Mouse (Mus musculus) G1E (cell line): Measurements from ENCODE around the gene Sema6c. TPM values are rescaled to one million over a fixed set of nuclear protein-coding genes. Genes with fewer than 3 reads are reported as not detected.
A peak's percentile ranks its signal among the peaks of the same experiment; 100 is the strongest.

Experiments used
- ATAC-seq: 2 replicates; pipeline ENCODE4 v1.8.0; 2016; ENCODE audit warnings: mild to moderate bottlenecking; ENCODE audit not compliant: insufficient number of reproducible peaks, poor library complexity, low FRiP score, severe bottlenecking; ENCODE audit errors: extremely low read depth
- DNase-seq: peaks from one replicate; pipeline ENCODE4 v3.0.0; 2012; ENCODE audit warnings: low spot score
- H3K27me3 ChIP-seq: 2 replicates; pipeline ENCODE4 v1.6.1; 2012; ENCODE audit warnings: mild to moderate bottlenecking, low read length, inconsistent platforms; ENCODE audit not compliant: insufficient read depth
- H3K36me3 ChIP-seq: replicated peaks from 2 replicates; pipeline ENCODE3; 2012; ENCODE audit warnings: mild to moderate bottlenecking, inconsistent platforms
- H3K4me1 ChIP-seq: 2 replicates; pipeline ENCODE4 v1.6.1; 2012; ENCODE audit warnings: low read depth, low read length, inconsistent platforms, mixed read lengths; ENCODE audit not compliant: insufficient read depth
- H3K4me3 ChIP-seq: 2 replicates; pipeline ENCODE4 v1.5.1; 2012; ENCODE audit warnings: low read depth, mild to moderate bottlenecking, inconsistent platforms, low read length, moderate library complexity, mixed read lengths
- H3K9me3 ChIP-seq: replicated peaks from 2 replicates; pipeline ENCODE4 v1.6.1; 2012; ENCODE audit warnings: inconsistent platforms
- CTCF ChIP-seq: IDR thresholded peaks from 2 replicates; pipeline ENCODE4 v1.5.1; 2012; ENCODE audit warnings: low read depth, low read length, inconsistent platforms, mixed read lengths
- GATA1 ChIP-seq: IDR thresholded peaks from 2 replicates; pipeline ENCODE4 v1.6.1; 2012; ENCODE audit warnings: borderline replicate concordance, low read length, inconsistent platforms, mixed read lengths
- GATA2 ChIP-seq: IDR thresholded peaks from 2 replicates; pipeline ENCODE4 v1.6.1; 2012; ENCODE audit warnings: low read depth, low read length, inconsistent platforms, borderline replicate concordance
- POLR2AphosphoS5 ChIP-seq: IDR thresholded peaks from 2 replicates; pipeline ENCODE4 v1.6.1; 2012; ENCODE audit warnings: low read depth, low read length, inconsistent platforms; ENCODE audit not compliant: insufficient replicate concordance
- TAL1 ChIP-seq: conservative IDR thresholded peaks from 2 replicates; pipeline ENCODE4 v1.6.1; 2012; ENCODE audit warnings: low read depth, low read length, inconsistent platforms, mixed read lengths
- polyA plus RNA-seq: library from polyadenylated mRNA; stranded (reverse); fragments of >175 nt; gene quantifications from 2 replicates; pipeline ENCODE4 v1.2.3, GENCODE M21; 2012
- total RNA-seq, 2 experiments: library from RNA; stranded (forward) in 1 of 2; stranded (reverse) in 1 of 2; fragments of 200-1000 nt in 1 of 2; fragments of >200 nt in 1 of 2; fragmentation: Nextera tagmentation in 1 of 2; gene quantifications; 2 replicates each; pipeline ENCODE4 v1.2.3; 2014 to 2017

Sema6c gene
- total and polyA plus RNA-seq, 3 experiments: 0.71 to 3.4 (median 1.6) TPM

- H3K27me3 ChIP-seq: peaks cover 56% of the 10 kb centered on the region
- no peaks in the 10 kb centered on the region for H3K36me3 ChIP-seq
- DNase-seq (no peak), ATAC-seq (no peak)
- no peak overlapping the region; the same call in 1 of the 2 replicates for H3K4me3 ChIP-seq
- H3K9me3 ChIP-seq: no peaks in the 10 kb centered on the region
- peaks cover 45% of the 10 kb centered on the region for H3K4me1 ChIP-seq
- TF ChIP-seq TAL1 (no peak), GATA1 (no peak), CTCF (no peak)
These were observed 1.5 kb downstream of the Sema6c start for GRCm38 (mm10) chr3:95161618-95162344.

- ATAC-seq (no peak), DNase-seq (no peak)
- no peaks in the 10 kb centered on the region for H3K9me3 ChIP-seq
- no peak for TF ChIP-seq GATA2
- TF ChIP-seq GATA1: no peak
- TF ChIP-seq TAL1: no peak
- TF ChIP-seq POLR2AphosphoS5: no peak
- TF ChIP-seq CTCF: no peak
- peaks cover 45% of the 10 kb centered on the region for H3K4me1 ChIP-seq
- H3K36me3 ChIP-seq: no peaks in the 10 kb centered on the region
- H3K27me3 ChIP-seq: peaks cover 56% of the 10 kb centered on the region
- H3K4me3 ChIP-seq: no peak overlapping the region
These were observed 2.0 kb downstream of the Sema6c start for GRCm38 (mm10) chr3:95162345-95162628.

GRCm38 (mm10) chr3:95163419-95164255, 3.4 kb downstream of the Sema6c start:
- Histone ChIP-seq H3K27me3 (peaks cover 68% of the 10 kb centered on the region), H3K4me1 (peaks cover 50% of the 10 kb centered on the region), H3K36me3 (no peaks in the 10 kb centered on the region), H3K9me3 (no peaks in the 10 kb centered on the region), H3K4me3 (no peak overlapping the region)
- no peak for ATAC-seq
- DNase-seq: no peak
- no peak for TF ChIP-seq GATA1
- no peak for TF ChIP-seq GATA2
- TF ChIP-seq POLR2AphosphoS5: no peak
- no peak for TF ChIP-seq CTCF

- DNase-seq (no peak), ATAC-seq (no peak)
- H3K27me3 ChIP-seq: peaks cover 74% of the 10 kb centered on the region
- H3K9me3 ChIP-seq: no peaks in the 10 kb centered on the region
- no peak overlapping the region for H3K4me3 ChIP-seq
- peaks cover 51% of the 10 kb centered on the region for H3K4me1 ChIP-seq
- no peaks in the 10 kb centered on the region for H3K36me3 ChIP-seq
- TF ChIP-seq CTCF (no peak), POLR2AphosphoS5 (no peak), GATA2 (no peak), TAL1 (no peak), GATA1 (no peak)
These were observed 3.9 kb downstream of the Sema6c start for GRCm38 (mm10) chr3:95164256-95164550.

GRCm38 (mm10) chr3:95164840-95165239, 4.6 kb downstream of the Sema6c start:
- H3K27me3 ChIP-seq: peaks cover 79% of the 10 kb centered on the region
- peaks cover 47% of the 10 kb centered on the region for H3K4me1 ChIP-seq
- no peaks in the 10 kb centered on the region for H3K9me3 ChIP-seq
- ATAC-seq (no peak), DNase-seq (no peak)
- no peaks in the 10 kb centered on the region for H3K36me3 ChIP-seq
- no peak overlapping the region for H3K4me3 ChIP-seq
- TF ChIP-seq TAL1: peak; percentile 32; the same call in 1 of the 2 replicates
- TF ChIP-seq GATA2: no peak
- TF ChIP-seq CTCF: no peak

GRCm38 (mm10) chr3:95169996-95170395, 9.7 kb downstream of the Sema6c start:
- Histone ChIP-seq H3K4me3 (no peak overlapping the region), H3K9me3 (peaks cover 22% of the 10 kb centered on the region), H3K4me1 (peaks cover 18% of the 10 kb centered on the region), H3K27me3 (peaks cover 68% of the 10 kb centered on the region), H3K36me3 (no peaks in the 10 kb centered on the region)
- TF ChIP-seq TAL1 (no peak), POLR2AphosphoS5 (no peak), GATA1 (no peak), GATA2 (no peak), CTCF (no peak)
- ATAC-seq (no peak), DNase-seq (no peak)

GRCm38 (mm10) chr3:95171105-95171504, 10.8 kb downstream of the Sema6c start:
- peaks cover 16% of the 10 kb centered on the region for H3K4me1 ChIP-seq
- H3K36me3 ChIP-seq: no peaks in the 10 kb centered on the region
- peaks cover 22% of the 10 kb centered on the region for H3K9me3 ChIP-seq
- DNase-seq (no peak), ATAC-seq (no peak)
- TF ChIP-seq POLR2AphosphoS5: no peak
- no peak for TF ChIP-seq CTCF
- no peak for TF ChIP-seq GATA1
- no peak for TF ChIP-seq GATA2
- no peak for TF ChIP-seq TAL1
- peaks cover 61% of the 10 kb centered on the region for H3K27me3 ChIP-seq
- no peak overlapping the region for H3K4me3 ChIP-seq
